Mouse (Mus musculus) G1E-ER4 (cell line): ENCODE measurements around the gene Ccdc88c. TPM values are rescaled to one million over a fixed set of nuclear protein-coding genes. Genes with fewer than 3 reads are reported as not detected.

Source experiments
- GATA1 ChIP-seq: IDR thresholded peaks from one replicate; pipeline ENCODE4 v1.8.0; 2012; ENCODE audit warnings: low read length, inconsistent platforms
- polyA plus RNA-seq: library from polyadenylated mRNA; stranded (reverse); fragments of >175 nt; gene quantifications from 2 replicates; pipeline ENCODE4 v1.2.3, GENCODE M21; 2012

Ccdc88c gene
- polyA plus RNA-seq, 1 experiment, result 48.3 TPM

GRCm38 (mm10) chr12:100937441-100938360 is 91.2 kb downstream of the Ccdc88c start:
- TF ChIP-seq GATA1, result no peak

GRCm38 (mm10) chr12:100936737-100937136 is 92.1 kb downstream of the Ccdc88c start:
- no peak for TF ChIP-seq GATA1

GRCm38 (mm10) chr12:100936116-100936515 is 92.7 kb downstream of the Ccdc88c start:
- no peak for TF ChIP-seq GATA1

GRCm38 (mm10) chr12:100934796-100935195 is 94.1 kb downstream of the Ccdc88c start:
- no peak for TF ChIP-seq GATA1

- no peak for TF ChIP-seq GATA1
These were observed 97.2 kb downstream of the Ccdc88c start for GRCm38 (mm10) chr12:100931653-100932052.

GRCm38 (mm10) chr12:100928286-100928685 is 100.6 kb downstream of the Ccdc88c start:
- no peak for TF ChIP-seq GATA1

- TF ChIP-seq GATA1, result no peak
These were observed 102.9 kb downstream of the Ccdc88c start for GRCm38 (mm10) chr12:100925644-100926619.

GRCm38 (mm10) chr12:100924646-100925339 is 104.1 kb downstream of the Ccdc88c start:
- no peak for TF ChIP-seq GATA1

GRCm38 (mm10) chr12:100910731-100911130 is 118.1 kb downstream of the Ccdc88c start:
- TF ChIP-seq GATA1, result no peak

GRCm38 (mm10) chr12:100909765-100910164 is 119.1 kb downstream of the Ccdc88c start:
- no peak for TF ChIP-seq GATA1

GRCm38 (mm10) chr12:100908298-100909034 is 120.4 kb downstream of the Ccdc88c start:
- no peak for TF ChIP-seq GATA1

GRCm38 (mm10) chr12:100907598-100908297 is 121.1 kb downstream of the Ccdc88c start, which contains the start of gene Gpr68:
Gene Gpr68, minus strand, starts transcription at chr12:100908198.
- TF ChIP-seq GATA1, result no peak

GRCm38 (mm10) chr12:100906861-100907260 is 122.0 kb downstream of the Ccdc88c start:
- TF ChIP-seq GATA1, result no peak

- TF ChIP-seq GATA1, result no peak
These were observed 125.1 kb downstream of the Ccdc88c start for GRCm38 (mm10) chr12:100903761-100904160.
